Mouse (Mus musculus) neural tube, embryonic 15.5 days (tissue): ENCODE measurements around the gene Krtap4-1. TPM values are rescaled to one million over a fixed set of nuclear protein-coding genes. Genes with fewer than 3 reads are reported as not detected.
"Not testable (repeated sequence)": the region's sequence is repeated elsewhere in the genome, so short reads cannot be mapped to it uniquely, and the experiment has no call there.

Experiments
- ATAC-seq: fragments of 200-750 bp; cut with Nextera tagmentation; 2 replicates; pipeline ENCODE4 v1.8.0; 2017; ENCODE audit warnings: mild to moderate bottlenecking, moderate TSS enrichment, moderate library complexity; ENCODE audit not compliant: low FRiP score
- H3K27ac ChIP-seq: fragments of 300-500 bp; sonication (generic); replicated peaks from 2 replicates; pipeline ENCODE4 v1.5.1; 2015; ENCODE audit warnings: mild to moderate bottlenecking, inconsistent platforms
- H3K27me3 ChIP-seq: fragments of 300-500 bp; sonication (generic); replicated peaks from 2 replicates; pipeline ENCODE4 v1.6.1; 2015; ENCODE audit warnings: inconsistent platforms
- H3K36me3 ChIP-seq: fragments of 300-500 bp; sonication (generic); 2 replicates; pipeline ENCODE4 v1.6.1; 2015; ENCODE audit warnings: inconsistent platforms
- H3K4me1 ChIP-seq: fragments of 300-500 bp; sonication (generic); 2 replicates; pipeline ENCODE4 v1.6.1; 2015; ENCODE audit warnings: inconsistent platforms
- H3K4me2 ChIP-seq: fragments of 300-500 bp; sonication (generic); 2 replicates; pipeline ENCODE4 v1.6.1; 2015; ENCODE audit warnings: inconsistent platforms, mild to moderate bottlenecking, moderate library complexity
- H3K4me3 ChIP-seq: fragments of 300-500 bp; sonication (generic); replicated peaks from 2 replicates; pipeline ENCODE4 v1.5.1; 2015; ENCODE audit warnings: mild to moderate bottlenecking, inconsistent platforms
- H3K9ac ChIP-seq: fragments of 300-500 bp; sonication (generic); replicated peaks from 2 replicates; pipeline ENCODE4 v1.6.1; 2015; ENCODE audit warnings: mild to moderate bottlenecking, inconsistent platforms
- H3K9me3 ChIP-seq: fragments of 300-500 bp; sonication (generic); replicated peaks from 2 replicates; pipeline ENCODE4 v1.6.1; 2016; ENCODE audit warnings: inconsistent platforms
- WGBS: fragments of 180-500 bp; shearing (Covaris S2); methylation state at CpG from one replicate; pipeline ENCODE4 v1.1.7; 2015; ENCODE audit warnings: mixed read lengths; 5-methylcytosine and 5-hydroxymethylcytosine counted together
- polyA plus RNA-seq: library from polyadenylated mRNA; unstranded; fragments of >200 nt; fragmentation: Nextera tagmentation; extraction: Ambion mirVana; gene quantifications from 2 replicates; pipeline ENCODE4 v1.2.1, GENCODE M21; 2015

Krtap4-1 gene
- polyA plus RNA-seq, 1 experiment from 2014 or later, result not detected

DNA sequence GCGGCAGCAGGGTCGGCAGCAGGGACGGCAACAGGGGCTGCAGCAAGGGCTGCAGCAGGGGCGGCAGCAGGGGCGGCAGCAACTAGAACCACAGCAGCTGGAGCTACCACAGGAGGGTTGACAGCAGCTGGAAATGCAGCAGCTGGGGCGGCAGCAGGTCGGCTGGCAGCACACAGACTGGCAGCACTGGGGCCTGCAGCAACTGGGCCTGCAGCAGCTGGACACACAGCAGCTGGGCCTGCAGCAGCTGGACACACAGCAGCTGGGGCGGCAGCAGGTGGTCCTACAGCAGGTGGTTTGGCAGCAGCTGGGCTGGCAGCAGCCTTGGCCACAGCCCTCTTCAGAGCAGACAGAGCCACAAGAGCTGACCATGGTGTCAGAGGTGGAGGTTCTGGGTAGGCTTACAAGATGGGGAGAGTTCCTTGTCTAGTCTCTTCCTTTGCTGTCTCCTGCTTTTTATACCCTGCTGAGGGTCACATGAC, 6.7 kb upstream of the Krtap4-1 start, which contains the start of gene Krtap4-2:
Krtap4-2 (minus strand) TSS at position 432 of the 482 bp plus-strand sequence.
- H3K9me3 ChIP-seq, result no peaks in the 10 kb centered on the region
- no peaks in the 10 kb centered on the region for H3K4me1 ChIP-seq
- no peaks in the 10 kb centered on the region for H3K27me3 ChIP-seq
- H3K4me3 ChIP-seq, result no peak within 1 kb of the TSS
- no peak for ATAC-seq
- H3K9ac ChIP-seq, result no peak within 1 kb of the TSS
- no peak within 1 kb of the TSS for H3K27ac ChIP-seq
- no peaks in the 10 kb centered on the region for H3K36me3 ChIP-seq
- no peak within 1 kb of the TSS for H3K4me2 ChIP-seq
- WGBS, result 38% methylated on average over 8 of the region's 8 CpGs

DNA sequence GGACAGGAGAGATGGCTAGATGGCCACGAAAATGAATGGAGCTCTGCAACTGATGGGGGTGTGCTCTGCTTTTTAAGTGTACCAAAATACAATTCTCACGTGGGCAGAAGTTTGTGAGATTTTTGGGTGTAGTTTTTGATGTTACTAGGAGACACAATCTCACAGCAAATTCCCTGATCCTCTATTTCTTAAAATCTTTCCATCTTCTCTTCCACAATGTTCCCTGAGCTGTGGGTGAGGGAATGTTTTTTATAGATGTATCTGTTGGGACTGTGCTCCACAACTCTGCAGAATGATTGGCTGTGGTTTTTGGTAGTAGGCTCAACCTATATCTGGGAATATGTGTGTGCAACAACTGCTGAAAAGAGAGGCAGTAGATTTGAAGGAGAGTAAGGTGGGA, 5.3 kb upstream of the Krtap4-1 start:
- Histone ChIP-seq H3K4me3 (no peak overlapping the region), H3K4me2 (no peak overlapping the region), H3K36me3 (no peaks in the 10 kb centered on the region), H3K9me3 (no peaks in the 10 kb centered on the region), H3K9ac (no peak overlapping the region), H3K27ac (no peak overlapping the region), H3K4me1 (no peaks in the 10 kb centered on the region), H3K27me3 (no peaks in the 10 kb centered on the region)
- 61% methylated on average over 2 of the region's 2 CpGs for WGBS
- no peak for ATAC-seq

DNA sequence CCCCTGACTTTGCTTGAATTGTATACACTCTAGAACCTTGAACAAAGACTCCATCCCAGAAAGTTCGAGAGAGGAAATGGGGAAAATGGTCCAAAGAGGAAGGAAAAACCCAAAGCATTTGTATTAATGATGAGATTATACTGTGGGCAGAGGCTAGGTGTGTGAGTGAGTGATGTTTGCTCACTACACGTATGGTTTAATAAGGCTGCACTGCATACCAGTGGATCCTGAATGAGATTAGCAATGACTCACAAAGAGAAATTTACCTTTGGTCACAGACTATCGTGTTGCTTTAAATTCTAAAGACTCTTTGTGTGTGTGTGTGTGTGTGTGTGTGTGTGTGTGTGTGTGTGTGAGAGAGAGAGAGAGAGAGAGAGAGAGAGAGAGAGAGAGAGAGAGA, 2.9 kb upstream of the Krtap4-1 start:
- no peak overlapping the region for H3K27ac ChIP-seq
- no peaks in the 10 kb centered on the region for H3K9me3 ChIP-seq
- H3K4me3 ChIP-seq, result no peak overlapping the region
- WGBS, result 79% methylated on average over 3 of the region's 3 CpGs
- no peaks in the 10 kb centered on the region for H3K36me3 ChIP-seq
- no peak for ATAC-seq
- H3K4me1 ChIP-seq, result no peaks in the 10 kb centered on the region
- H3K4me2 ChIP-seq, result no peak overlapping the region
- no peaks in the 10 kb centered on the region for H3K27me3 ChIP-seq
- no peak overlapping the region for H3K9ac ChIP-seq

DNA sequence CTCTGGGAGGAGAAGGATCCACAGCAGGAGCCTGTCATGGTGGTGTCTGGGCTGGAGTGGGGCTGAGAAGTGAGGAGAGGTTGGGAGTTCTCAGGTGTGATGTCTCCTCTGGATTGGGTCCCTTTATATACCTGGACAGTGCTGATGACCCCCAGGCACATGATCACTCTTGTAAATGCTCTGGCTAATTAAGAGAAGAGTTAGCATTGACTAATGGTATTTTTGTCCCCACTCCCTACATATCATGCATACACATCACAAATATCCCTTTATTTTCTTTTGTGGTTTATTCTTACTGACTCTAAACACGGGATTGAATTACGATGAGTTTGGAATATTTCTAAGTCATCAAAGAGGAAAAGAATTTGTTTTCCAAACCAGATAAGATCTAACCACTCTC, 7.7 kb downstream of the Krtap4-1 start, which contains the start of gene Gm11562:
Gm11562 (minus strand) TSS at position 101 of the 400 bp plus-strand sequence.
- 95% methylated on average over 2 of the region's 2 CpGs for WGBS
- Histone ChIP-seq H3K36me3 (no peaks in the 10 kb centered on the region), H3K9me3 (no peaks in the 10 kb centered on the region), H3K9ac (no peak within 1 kb of the TSS), H3K4me3 (no peak within 1 kb of the TSS), H3K27me3 (no peaks in the 10 kb centered on the region), H3K4me1 (no peaks in the 10 kb centered on the region), H3K4me2 (no peak within 1 kb of the TSS), H3K27ac (no peak within 1 kb of the TSS)
- ATAC-seq, result no peak

DNA sequence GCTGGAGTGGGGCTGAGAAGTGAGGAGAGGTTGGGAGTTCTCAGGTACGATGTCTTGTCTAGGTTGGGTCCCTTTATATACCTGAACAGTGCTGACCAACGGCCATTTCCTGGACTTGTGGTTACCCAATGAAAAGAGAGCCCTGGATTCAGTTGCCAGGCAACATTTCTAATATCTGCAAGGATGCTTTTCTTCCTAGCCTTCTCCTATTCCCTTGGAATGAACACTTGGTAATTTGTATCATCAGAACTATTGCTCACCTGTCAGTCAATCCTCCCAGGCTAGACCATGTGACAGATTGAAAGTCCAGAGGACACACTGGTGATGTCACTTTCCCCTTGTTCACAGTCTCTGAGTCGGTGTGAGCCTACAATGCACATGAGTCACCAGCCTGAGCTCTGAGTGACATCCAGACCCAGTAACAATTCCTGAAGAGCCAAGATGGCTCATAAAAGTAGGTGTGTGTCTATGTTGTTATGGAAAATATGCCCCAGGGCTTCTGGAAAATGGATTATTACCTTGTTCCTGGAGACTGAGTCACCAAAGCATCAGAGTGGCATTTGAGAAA, 13.2 kb downstream of the Krtap4-1 start, which contains the start of gene Krtap2-4:
Krtap2-4 (minus strand) TSS at position 51 of the 568 bp plus-strand sequence.
- WGBS, result 76% methylated on average over 3 of the region's 3 CpGs
- no peak within 1 kb of the TSS for H3K27ac ChIP-seq
- no peaks in the 10 kb centered on the region for H3K4me1 ChIP-seq
- no peaks in the 10 kb centered on the region for H3K9me3 ChIP-seq
- H3K4me3 ChIP-seq, result no peak within 1 kb of the TSS
- no peaks in the 10 kb centered on the region for H3K36me3 ChIP-seq
- H3K4me2 ChIP-seq, result no peak within 1 kb of the TSS
- no peaks in the 10 kb centered on the region for H3K27me3 ChIP-seq
- no peak for ATAC-seq
- no peak within 1 kb of the TSS for H3K9ac ChIP-seq

DNA sequence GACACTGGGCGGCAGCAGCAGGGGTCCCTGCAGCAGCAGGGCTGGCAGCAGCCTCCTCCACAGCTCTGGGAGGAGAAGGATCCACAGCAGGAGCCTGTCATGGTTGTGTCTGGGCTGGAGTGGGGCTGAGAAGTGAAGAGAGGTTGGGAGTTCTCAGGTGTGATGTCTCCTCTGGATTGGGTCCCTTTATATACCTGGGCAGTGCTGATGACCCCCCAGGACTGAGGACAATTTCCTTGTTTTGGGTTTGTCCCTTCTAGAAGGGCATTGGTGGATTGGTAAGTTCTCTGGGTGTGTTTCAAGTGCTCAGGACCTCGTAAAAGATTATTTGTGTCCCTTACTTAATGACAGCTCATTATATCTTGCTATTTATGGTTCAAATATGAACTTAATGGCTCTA, 17.9 kb downstream of the Krtap4-1 start, which contains the start of gene Gm11937:
Gm11937 (minus strand) TSS at position 101 of the 400 bp plus-strand sequence.
- not testable (repeated sequence) for H3K36me3 ChIP-seq, H3K4me1 ChIP-seq, H3K9ac ChIP-seq, H3K9me3 ChIP-seq, H3K27ac ChIP-seq, ATAC-seq, H3K4me2 ChIP-seq, H3K27me3 ChIP-seq, H3K4me3 ChIP-seq
- WGBS, result 64% methylated on average over 1 of the region's 2 CpGs

DNA sequence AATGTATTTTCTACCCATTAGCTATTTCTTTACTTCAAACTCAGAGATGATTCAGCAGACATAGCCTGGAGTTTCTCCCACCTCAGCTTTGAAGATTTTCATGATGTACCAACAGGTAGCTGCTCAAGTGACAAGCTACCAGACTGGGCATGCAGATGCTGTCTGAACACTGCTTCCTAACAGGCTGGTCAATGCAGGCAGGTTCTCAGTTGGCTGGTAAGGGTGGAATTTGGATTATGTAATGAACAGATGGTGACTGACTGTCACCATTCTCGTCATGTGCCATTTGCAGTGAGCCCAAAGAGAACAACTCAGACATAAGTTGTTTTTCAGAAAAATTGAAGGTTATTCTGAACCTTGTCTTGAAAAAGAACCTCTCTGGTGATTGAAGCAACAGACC, 18.9 kb downstream of the Krtap4-1 start:
- WGBS, result 96% methylated on average over 1 of the region's 1 CpGs

DNA sequence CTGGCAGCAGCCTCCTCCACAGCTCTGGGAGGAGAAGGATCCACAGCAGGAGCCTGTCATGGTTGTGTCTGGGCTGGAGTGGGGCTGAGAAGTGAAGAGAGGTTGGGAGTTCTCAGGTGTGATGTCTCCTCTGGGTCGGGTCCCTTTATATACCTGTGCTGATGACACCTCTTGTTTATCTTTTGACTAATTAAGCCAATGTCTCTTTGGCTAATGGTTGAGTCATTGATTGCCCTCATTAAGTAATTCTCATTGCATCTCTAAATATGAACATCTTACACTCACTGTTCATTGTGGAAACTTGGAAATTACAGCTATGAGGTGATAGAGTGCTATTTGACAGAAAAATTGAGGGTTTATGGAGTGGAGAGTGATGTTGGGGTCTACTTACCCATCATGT, 24.8 kb downstream of the Krtap4-1 start, which contains the start of gene Gm11938:
Gm11938 (minus strand) TSS at position 101 of the 400 bp plus-strand sequence.
- not testable (repeated sequence) for H3K4me1 ChIP-seq, H3K9me3 ChIP-seq, H3K4me2 ChIP-seq, H3K27ac ChIP-seq, H3K4me3 ChIP-seq, H3K27me3 ChIP-seq, H3K9ac ChIP-seq, ATAC-seq, H3K36me3 ChIP-seq
- 76% methylated on average over 1 of the region's 1 CpGs for WGBS

More for the DNA sequence above, 18.9 kb downstream of the Krtap4-1 start:
- Histone ChIP-seq H3K27ac (no peak overlapping the region), H3K36me3 (no peaks in the 10 kb centered on the region), H3K4me1 (no peaks in the 10 kb centered on the region), H3K4me2 (no peak overlapping the region), H3K9me3 (no peaks in the 10 kb centered on the region), H3K4me3 (no peak overlapping the region), H3K27me3 (no peaks in the 10 kb centered on the region), H3K9ac (no peak overlapping the region)
- ATAC-seq, result no peak

DNA sequence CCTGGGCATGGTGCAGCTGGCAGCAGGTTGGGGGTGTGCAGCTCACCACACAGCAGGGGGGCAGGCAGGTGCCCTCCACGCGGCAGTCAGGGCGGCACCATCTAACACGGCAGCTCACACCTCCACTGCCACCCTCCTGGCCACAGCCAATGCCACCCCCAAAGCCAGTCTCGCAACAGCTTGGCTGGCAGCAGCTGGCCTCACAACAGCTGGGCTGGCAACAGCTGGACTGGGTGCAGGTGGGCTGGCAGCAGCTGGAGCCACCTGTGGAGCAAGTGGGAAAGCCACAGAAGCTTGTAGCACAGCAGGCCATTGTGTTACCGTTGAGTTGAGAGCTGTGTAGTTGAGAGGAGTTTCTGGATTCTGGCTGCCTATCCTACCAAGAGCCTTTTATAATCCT, 30.3 kb downstream of the Krtap4-1 start, which contains the start of gene Krtap9-3:
Krtap9-3 (minus strand) TSS at position 364 of the 400 bp plus-strand sequence.
- not testable (repeated sequence) for H3K36me3 ChIP-seq, H3K27ac ChIP-seq, H3K27me3 ChIP-seq, H3K4me2 ChIP-seq, H3K9me3 ChIP-seq, H3K4me1 ChIP-seq, H3K9ac ChIP-seq, H3K4me3 ChIP-seq, ATAC-seq
- 85% methylated on average over 6 of the region's 6 CpGs for WGBS

DNA sequence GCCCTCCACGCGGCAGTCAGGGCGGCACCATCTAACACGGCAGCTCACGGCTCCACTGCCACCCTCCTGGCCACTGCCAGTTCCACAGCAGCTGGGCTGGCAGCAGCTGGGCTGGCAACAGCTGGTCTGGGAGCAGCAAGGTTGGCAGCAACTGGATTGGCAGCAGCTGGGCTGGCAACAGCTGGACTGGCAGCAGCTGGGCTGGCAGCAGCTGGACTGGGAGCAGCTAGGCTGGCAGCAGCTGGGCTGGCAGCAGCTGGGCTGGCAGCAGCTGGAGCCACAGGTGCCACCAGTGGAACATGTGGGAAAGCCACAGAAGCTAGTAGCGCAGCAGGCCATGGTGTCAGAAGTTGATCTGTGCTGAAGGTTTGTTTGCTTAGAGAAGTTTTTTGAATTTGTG, 37.1 kb downstream of the Krtap4-1 start, which contains the start of gene Krtap1-3:
Krtap1-3 (minus strand) TSS at position 359 of the 400 bp plus-strand sequence.
- Histone ChIP-seq H3K4me3 (no peak within 1 kb of the TSS), H3K9me3 (no peaks in the 10 kb centered on the region), H3K27me3 (no peaks in the 10 kb centered on the region), H3K4me2 (no peak within 1 kb of the TSS), H3K36me3 (no peaks in the 10 kb centered on the region), H3K27ac (no peak within 1 kb of the TSS), H3K4me1 (no peaks in the 10 kb centered on the region), H3K9ac (no peak within 1 kb of the TSS)
- WGBS, result 76% methylated on average over 6 of the region's 6 CpGs
- no peak for ATAC-seq

DNA sequence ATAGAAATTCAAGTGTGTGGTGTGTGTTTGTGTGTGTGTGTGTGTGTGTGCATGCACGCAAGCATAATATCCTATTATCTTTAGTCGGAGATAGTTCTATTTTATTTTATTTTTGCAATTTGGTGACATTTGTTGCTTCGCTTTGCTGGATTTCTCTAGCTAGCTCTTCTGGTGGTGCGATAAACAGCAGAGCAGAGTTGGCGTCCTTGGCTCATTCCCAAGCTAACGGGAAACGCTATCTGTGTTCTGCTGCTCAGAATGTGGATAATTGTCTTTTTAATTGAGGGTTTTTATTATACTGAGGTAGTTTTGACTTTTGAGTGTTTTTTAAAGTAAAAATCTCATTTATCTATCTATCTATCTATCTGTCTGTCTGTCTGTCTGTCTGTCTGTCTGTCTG, 42.9 kb downstream of the Krtap4-1 start:
- H3K27ac ChIP-seq, result no peak overlapping the region
- no peak overlapping the region for H3K4me2 ChIP-seq
- no peaks in the 10 kb centered on the region for H3K36me3 ChIP-seq
- H3K4me1 ChIP-seq, result no peaks in the 10 kb centered on the region
- 84% methylated on average over 7 of the region's 7 CpGs for WGBS
- no peak overlapping the region for H3K4me3 ChIP-seq
- no peak overlapping the region for H3K9ac ChIP-seq
- H3K27me3 ChIP-seq, result no peaks in the 10 kb centered on the region
- ATAC-seq, result no peak
- no peaks in the 10 kb centered on the region for H3K9me3 ChIP-seq

DNA sequence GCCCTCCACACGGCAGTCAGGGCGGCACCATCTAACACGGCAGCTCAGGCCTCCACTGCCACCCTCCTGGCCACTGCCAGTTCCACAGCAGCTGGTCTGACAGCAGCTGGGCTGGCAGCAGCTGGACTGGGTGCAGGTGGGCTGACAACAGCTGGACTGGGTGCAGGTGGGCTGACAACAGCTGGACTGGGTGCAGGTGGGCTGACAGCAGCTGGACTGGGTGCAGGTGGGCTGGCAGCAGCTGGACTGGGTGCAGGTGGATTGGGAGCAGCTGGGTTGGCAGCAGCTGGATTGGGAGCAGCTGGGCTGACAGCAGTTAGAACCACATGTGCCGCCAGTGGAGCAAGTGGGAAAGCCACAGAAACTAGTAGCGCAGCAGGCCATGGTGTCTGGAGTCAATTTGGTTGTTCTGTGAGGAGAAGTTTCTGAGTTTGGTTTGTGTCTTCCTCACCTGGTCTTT, 44.8 kb downstream of the Krtap4-1 start, which contains the start of gene Krtap1-4:
Krtap1-4 (minus strand) TSS at position 410 of the 460 bp plus-strand sequence.
- no peak within 1 kb of the TSS for H3K4me3 ChIP-seq
- no peak within 1 kb of the TSS for H3K9ac ChIP-seq
- WGBS, result 81% methylated on average over 5 of the region's 5 CpGs
- no peak within 1 kb of the TSS for H3K27ac ChIP-seq
- no peak within 1 kb of the TSS for H3K4me2 ChIP-seq
- H3K27me3 ChIP-seq, result no peaks in the 10 kb centered on the region
- H3K4me1 ChIP-seq, result no peaks in the 10 kb centered on the region
- H3K9me3 ChIP-seq, result no peaks in the 10 kb centered on the region
- no peak for ATAC-seq
- H3K36me3 ChIP-seq, result no peaks in the 10 kb centered on the region
